ENCODE assay signal across 11 mouse cellular contexts in the genomic region with DNA sequence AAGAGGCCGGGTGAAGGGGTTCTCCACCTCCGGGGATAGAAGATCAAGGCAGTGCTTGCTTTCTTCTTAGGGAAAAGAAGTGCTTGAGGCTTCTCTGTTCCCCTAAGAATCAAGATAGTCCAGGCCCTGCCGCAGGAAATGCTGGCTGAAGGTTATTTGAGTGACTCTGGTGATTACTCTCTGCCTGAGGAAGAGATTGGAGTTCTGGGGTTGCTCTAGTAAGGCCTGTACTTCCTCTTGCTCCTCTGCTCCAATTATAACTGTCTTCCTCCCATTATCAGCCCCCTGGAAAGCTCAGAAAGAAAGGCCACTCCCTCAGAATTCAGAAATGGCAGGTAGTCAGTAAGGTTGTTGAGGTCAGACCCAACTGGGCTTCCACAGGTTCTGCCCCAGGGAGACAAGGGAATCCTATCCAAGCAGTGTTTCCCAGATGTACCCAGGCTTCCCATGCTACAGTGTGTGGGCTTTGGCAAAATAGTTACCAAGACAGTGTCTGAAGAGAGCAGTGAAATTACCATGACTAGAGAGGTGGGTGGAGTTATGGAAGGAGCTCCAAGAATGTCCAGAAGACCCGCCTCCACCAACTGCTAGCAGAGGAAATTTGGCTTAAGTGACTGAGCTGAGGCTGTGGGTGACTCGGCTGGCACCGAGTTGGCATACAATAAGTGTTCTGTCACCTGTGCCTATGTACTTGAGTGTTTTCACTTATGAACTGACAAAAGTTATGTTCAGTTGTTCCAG. TPM values are rescaled to one million over a fixed set of nuclear protein-coding genes. Genes with fewer than 3 reads are reported as not detected.
A peak's percentile ranks its signal among the peaks of the same experiment; 100 is the strongest.
DNase-seq lines count a peak whose midpoint lies in the region; ATAC-seq lines count a peak whose summit lies in the region.
"Had no signal": no experiment of that assay in that cellular context is flagged by ENCODE, and none has a peak within 500 bp of the region (broad histone marks: within the 10 kb centered on the region; RNA-seq: fewer than 3 reads in every experiment).

No protein-coding gene starts in this region.

- DNase-seq in left cerebral cortex, adult 18-20 months (ENCODE audit: low spot score in 2 of 2) = peak; percentile 14 to 24
- no peak for DNase-seq in left cerebral cortex, adult 11 months (ENCODE audit: low spot score)
- DNase-seq in MEL-GATA-1-ER (ENCODE audit: extremely low read depth, low read depth) = peak; percentile 68
- no peak for DNase-seq in spleen, postnatal 4 days (ENCODE audit: low spot score in 2 of 2)
- DNase-seq in layer of hippocampus, postnatal 25 days (ENCODE audit: extremely low spot score in 1 of 2, low spot score in 1 of 2) = no peak
- no peak for DNase-seq in thymus, postnatal 14 days
- DNase-seq: cerebellum, postnatal 25 days; gastrocnemius, postnatal 14 days; thymus, postnatal 4 days had no signal

- 0 out of 2 replicates have a peak, but pooled peaks have one; percentile 18 for ATAC-seq in common myeloid progenitor, adult 5-6 weeks (replicated peaks; ENCODE audit: low read depth, poor library complexity, severe bottlenecking)
- ATAC-seq in lung, embryonic 15.5 days (ENCODE audit: borderline replicate concordance, extremely low read depth, low FRiP score, low TSS enrichment) = peak; percentile 46; the same call in 1 of the 2 replicates

- no peaks in the 10 kb centered on the region for H3K36me3 ChIP-seq in lung, embryonic 15.5 days

- H3K9ac ChIP-seq in lung, embryonic 15.5 days = no peak overlapping the region

- no peaks in the 10 kb centered on the region for H3K9me3 ChIP-seq in lung, embryonic 15.5 days

- H3K4me3 ChIP-seq in lung, embryonic 15.5 days = no peak overlapping the region

- H3K4me2 ChIP-seq in lung, embryonic 15.5 days = peak overlapping the region; percentile 4; the same call in 1 of the 2 replicates

- WGBS in lung, embryonic 15.5 days = 31% methylated on average over 6 of the region's 6 CpGs

- no peaks in the 10 kb centered on the region for H3K27me3 ChIP-seq in lung, embryonic 15.5 days

- H3K27ac ChIP-seq in lung, embryonic 15.5 days = peak overlapping the region; percentile 76

- peaks cover 25% of the 10 kb centered on the region for H3K4me1 ChIP-seq in lung, embryonic 15.5 days

RNA-seq across cellular contexts. Expression of gene Msn, which starts 39.2 kb away (rescaled TPM):
- 10 to 100 TPM; 18.6 to 20.2 TPM for total RNA-seq in left cerebral cortex, adult 18-20 months (2021)
- total RNA-seq in common myeloid progenitor, adult 5-6 weeks (2017) = 134 and 168 TPM in 2 replicates
- polyA plus RNA-seq in lung, embryonic 15.5 days (2015; fragmentation: Nextera tagmentation; extraction: Ambion mirVana) = 182 and 194 TPM in 2 replicates
- total RNA-seq in layer of hippocampus, postnatal 25 days (2021) = 10 to 100 TPM; 17.8 to 18.4 TPM

Comparison
In these comparisons a context has a peak if more than half of its experiments do, and no peak if none do; other contexts are left out.
1. DNase-seq: peak in left cerebral cortex, adult 18-20 months (2 of 2) and MEL-GATA-1-ER (single experiment); none in left cerebral cortex, adult 11 months (single experiment), spleen, postnatal 4 days (0 of 2), layer of hippocampus, postnatal 25 days (0 of 2) and thymus, postnatal 14 days (single experiment).